Mouse (Mus musculus): ENCODE results near the gene Spsb4. TPM values are rescaled to one million over a fixed set of nuclear protein-coding genes. Genes with fewer than 3 reads are reported as not detected.

Gene Spsb4
- polyA plus RNA-seq, 1 experiment, result 0.05 TPM

- H3K4me3 ChIP-seq (ENCODE audit: extremely low read depth, insufficient read depth, insufficient read length), result no peak overlapping the region
- H3K4me1 ChIP-seq (ENCODE audit: control insufficient read depth, insufficient read depth, insufficient read length), result no peaks in the 10 kb centered on the region
- TF ChIP-seq POLR2A (IDR thresholded peaks at IDR 0.05; ENCODE audit: low read depth, low read length) (no peak), CTCF (IDR thresholded peaks at IDR 0.05; ENCODE audit: extremely low read depth, insufficient read depth, insufficient read length, insufficient replicate concordance) (no peak)
- no peaks in the 10 kb centered on the region for H3K27me3 ChIP-seq (ENCODE audit: control insufficient read depth, insufficient read depth, low read length)
- H3K27ac ChIP-seq (ENCODE audit: insufficient read depth, low read length), result no peak overlapping the region
- no peaks in the 10 kb centered on the region for H3K36me3 ChIP-seq (ENCODE audit: control insufficient read depth, insufficient read depth, low read length)
- 93% methylated on average over 9 of the region's 9 CpGs for WGBS
- no peak for DNase-seq (ENCODE audit: low read depth in 1 of 2, low spot score in 2 of 2)
These were observed 45.6 kb downstream of the Spsb4 start for GRCm38 (mm10) chr9:96973091-96973490.

GRCm38 (mm10) chr9:96971625-96972404, 46.8 kb downstream of the Spsb4 start:
- no peak for DNase-seq (ENCODE audit: low read depth in 1 of 2, low spot score in 2 of 2)
- Histone ChIP-seq H3K4me1 (ENCODE audit: control insufficient read depth, insufficient read depth, insufficient read length) (no peaks in the 10 kb centered on the region), H3K27me3 (ENCODE audit: control insufficient read depth, insufficient read depth, low read length) (no peaks in the 10 kb centered on the region), H3K4me3 (ENCODE audit: extremely low read depth, insufficient read depth, insufficient read length) (no peak overlapping the region), H3K36me3 (ENCODE audit: control insufficient read depth, insufficient read depth, low read length) (no peaks in the 10 kb centered on the region), H3K27ac (ENCODE audit: insufficient read depth, low read length) (no peak overlapping the region)
- no peak for TF ChIP-seq CTCF (IDR thresholded peaks at IDR 0.05; ENCODE audit: extremely low read depth, insufficient read depth, insufficient read length, insufficient replicate concordance)
- TF ChIP-seq POLR2A (IDR thresholded peaks at IDR 0.05; ENCODE audit: low read depth, low read length), result no peak
- WGBS, result 80% methylated on average over 9 of the region's 9 CpGs

GRCm38 (mm10) chr9:96967516-96967915, 51.1 kb downstream of the Spsb4 start:
- TF ChIP-seq POLR2A (IDR thresholded peaks at IDR 0.05; ENCODE audit: low read depth, low read length), result no peak
- TF ChIP-seq CTCF (IDR thresholded peaks at IDR 0.05; ENCODE audit: extremely low read depth, insufficient read depth, insufficient read length, insufficient replicate concordance), result no peak
- 76% methylated on average over 1 of the region's 1 CpGs for WGBS
- Histone ChIP-seq H3K36me3 (ENCODE audit: control insufficient read depth, insufficient read depth, low read length) (no peaks in the 10 kb centered on the region), H3K27ac (ENCODE audit: insufficient read depth, low read length) (no peak overlapping the region), H3K27me3 (ENCODE audit: control insufficient read depth, insufficient read depth, low read length) (no peaks in the 10 kb centered on the region), H3K4me1 (ENCODE audit: control insufficient read depth, insufficient read depth, insufficient read length) (no peaks in the 10 kb centered on the region), H3K4me3 (ENCODE audit: extremely low read depth, insufficient read depth, insufficient read length) (no peak overlapping the region)
- DNase-seq (ENCODE audit: low read depth in 1 of 2, low spot score in 2 of 2), result no peak

- Histone ChIP-seq H3K36me3 (ENCODE audit: control insufficient read depth, insufficient read depth, low read length) (no peaks in the 10 kb centered on the region), H3K4me3 (ENCODE audit: extremely low read depth, insufficient read depth, insufficient read length) (no peak overlapping the region), H3K4me1 (ENCODE audit: control insufficient read depth, insufficient read depth, insufficient read length) (no peaks in the 10 kb centered on the region), H3K27me3 (ENCODE audit: control insufficient read depth, insufficient read depth, low read length) (no peaks in the 10 kb centered on the region), H3K27ac (ENCODE audit: insufficient read depth, low read length) (no peak overlapping the region)
- WGBS, result 90% methylated on average over 7 of the region's 7 CpGs
- DNase-seq (ENCODE audit: low read depth in 1 of 2, low spot score in 2 of 2), result no peak
- TF ChIP-seq POLR2A (IDR thresholded peaks at IDR 0.05; ENCODE audit: low read depth, low read length) (no peak), CTCF (IDR thresholded peaks at IDR 0.05; ENCODE audit: extremely low read depth, insufficient read depth, insufficient read length, insufficient replicate concordance) (no peak)
These were observed 52.2 kb downstream of the Spsb4 start for GRCm38 (mm10) chr9:96966465-96966864.

GRCm38 (mm10) chr9:96963443-96964215, 55.0 kb downstream of the Spsb4 start:
- DNase-seq (ENCODE audit: low read depth in 1 of 2, low spot score in 2 of 2), result no peak
- Histone ChIP-seq H3K4me3 (ENCODE audit: extremely low read depth, insufficient read depth, insufficient read length) (no peak overlapping the region), H3K27ac (ENCODE audit: insufficient read depth, low read length) (no peak overlapping the region), H3K4me1 (ENCODE audit: control insufficient read depth, insufficient read depth, insufficient read length) (no peaks in the 10 kb centered on the region), H3K36me3 (ENCODE audit: control insufficient read depth, insufficient read depth, low read length) (no peaks in the 10 kb centered on the region), H3K27me3 (ENCODE audit: control insufficient read depth, insufficient read depth, low read length) (no peaks in the 10 kb centered on the region)
- TF ChIP-seq POLR2A (IDR thresholded peaks at IDR 0.05; ENCODE audit: low read depth, low read length) (no peak), CTCF (IDR thresholded peaks at IDR 0.05; ENCODE audit: extremely low read depth, insufficient read depth, insufficient read length, insufficient replicate concordance) (no peak)
- WGBS, result 84% methylated on average over 13 of the region's 13 CpGs

- no peak overlapping the region for H3K27ac ChIP-seq (ENCODE audit: insufficient read depth, low read length)
- TF ChIP-seq POLR2A (IDR thresholded peaks at IDR 0.05; ENCODE audit: low read depth, low read length) (no peak), CTCF (IDR thresholded peaks at IDR 0.05; ENCODE audit: extremely low read depth, insufficient read depth, insufficient read length, insufficient replicate concordance) (no peak)
- DNase-seq (ENCODE audit: low read depth in 1 of 2, low spot score in 2 of 2), result no peak
- H3K27me3 ChIP-seq (ENCODE audit: control insufficient read depth, insufficient read depth, low read length), result no peaks in the 10 kb centered on the region
- H3K4me3 ChIP-seq (ENCODE audit: extremely low read depth, insufficient read depth, insufficient read length), result no peak overlapping the region
- H3K4me1 ChIP-seq (ENCODE audit: control insufficient read depth, insufficient read depth, insufficient read length), result no peaks in the 10 kb centered on the region
- H3K36me3 ChIP-seq (ENCODE audit: control insufficient read depth, insufficient read depth, low read length), result no peaks in the 10 kb centered on the region
- 80% methylated on average over 8 of the region's 8 CpGs for WGBS
These were observed 55.9 kb downstream of the Spsb4 start for GRCm38 (mm10) chr9:96962714-96963113.

Measured in spleen, adult 2 months (tissue).